Mouse (Mus musculus) G1E (cell line): Measurements from ENCODE around the gene Acat2. TPM values are rescaled to one million over a fixed set of nuclear protein-coding genes. Genes with fewer than 3 reads are reported as not detected.

Source experiments
- ATAC-seq: 2 replicates; pipeline ENCODE4 v1.8.0; 2016; ENCODE audit warnings: mild to moderate bottlenecking; ENCODE audit not compliant: insufficient number of reproducible peaks, poor library complexity, low FRiP score, severe bottlenecking; ENCODE audit errors: extremely low read depth
- DNase-seq: peaks from one replicate; pipeline ENCODE4 v3.0.0; 2012; ENCODE audit warnings: low spot score
- H3K27me3 ChIP-seq: 2 replicates; pipeline ENCODE4 v1.6.1; 2012; ENCODE audit warnings: mild to moderate bottlenecking, low read length, inconsistent platforms; ENCODE audit not compliant: insufficient read depth
- H3K36me3 ChIP-seq: replicated peaks from 2 replicates; pipeline ENCODE3; 2012; ENCODE audit warnings: mild to moderate bottlenecking, inconsistent platforms
- H3K4me1 ChIP-seq: 2 replicates; pipeline ENCODE4 v1.6.1; 2012; ENCODE audit warnings: low read depth, low read length, inconsistent platforms, mixed read lengths; ENCODE audit not compliant: insufficient read depth
- H3K4me3 ChIP-seq: 2 replicates; pipeline ENCODE4 v1.5.1; 2012; ENCODE audit warnings: low read depth, mild to moderate bottlenecking, inconsistent platforms, low read length, moderate library complexity, mixed read lengths
- H3K9me3 ChIP-seq: replicated peaks from 2 replicates; pipeline ENCODE4 v1.6.1; 2012; ENCODE audit warnings: inconsistent platforms
- CTCF ChIP-seq: IDR thresholded peaks from 2 replicates; pipeline ENCODE4 v1.5.1; 2012; ENCODE audit warnings: low read depth, low read length, inconsistent platforms, mixed read lengths
- GATA1 ChIP-seq: IDR thresholded peaks from 2 replicates; pipeline ENCODE4 v1.6.1; 2012; ENCODE audit warnings: borderline replicate concordance, low read length, inconsistent platforms, mixed read lengths
- GATA2 ChIP-seq: IDR thresholded peaks from 2 replicates; pipeline ENCODE4 v1.6.1; 2012; ENCODE audit warnings: low read depth, low read length, inconsistent platforms, borderline replicate concordance
- POLR2AphosphoS5 ChIP-seq: IDR thresholded peaks from 2 replicates; pipeline ENCODE4 v1.6.1; 2012; ENCODE audit warnings: low read depth, low read length, inconsistent platforms; ENCODE audit not compliant: insufficient replicate concordance
- TAL1 ChIP-seq: conservative IDR thresholded peaks from 2 replicates; pipeline ENCODE4 v1.6.1; 2012; ENCODE audit warnings: low read depth, low read length, inconsistent platforms, mixed read lengths
- polyA plus RNA-seq: library from polyadenylated mRNA; stranded (reverse); fragments of >175 nt; gene quantifications from 2 replicates; pipeline ENCODE4 v1.2.3, GENCODE M21; 2012
- total RNA-seq, 2 experiments: library from RNA; stranded (forward) in 1 of 2; stranded (reverse) in 1 of 2; fragments of 200-1000 nt in 1 of 2; fragments of >200 nt in 1 of 2; fragmentation: Nextera tagmentation in 1 of 2; gene quantifications; 2 replicates each; pipeline ENCODE4 v1.2.3; 2014 to 2017

Acat2 gene
- total and polyA plus RNA-seq, 3 experiments = 14.4 to 98.6 (median 36.6) TPM

DNA sequence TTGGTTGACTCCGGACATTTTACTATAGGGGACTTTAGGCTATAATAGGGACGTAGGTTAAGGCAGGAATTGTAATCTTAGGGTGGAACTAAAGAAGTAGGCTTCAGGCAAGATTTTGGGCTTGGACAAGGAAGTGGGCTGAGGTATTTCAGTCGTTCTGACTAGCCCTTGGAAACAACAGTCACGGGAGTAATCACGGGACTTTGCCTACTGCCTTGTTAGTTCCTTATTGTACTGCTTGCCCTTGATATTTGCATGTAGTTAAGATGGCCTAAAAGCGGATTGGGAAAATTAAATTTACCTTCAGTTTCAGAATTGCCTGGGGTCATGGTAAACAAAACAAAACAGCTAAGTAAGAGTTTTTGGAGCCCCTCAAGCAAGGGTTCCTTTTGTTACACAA, 38.5 kb upstream of the Acat2 start:
- DNase-seq (no peak), ATAC-seq (no peak)
- peaks cover 6% of the 10 kb centered on the region for H3K36me3 ChIP-seq
- no peaks in the 10 kb centered on the region for H3K27me3 ChIP-seq
- H3K4me3 ChIP-seq = no peak overlapping the region
- TF ChIP-seq POLR2AphosphoS5 (no peak), TAL1 (no peak), CTCF (no peak), GATA2 (no peak), GATA1 (no peak)
- peaks cover 7% of the 10 kb centered on the region for H3K4me1 ChIP-seq
- H3K9me3 ChIP-seq = no peaks in the 10 kb centered on the region

DNA sequence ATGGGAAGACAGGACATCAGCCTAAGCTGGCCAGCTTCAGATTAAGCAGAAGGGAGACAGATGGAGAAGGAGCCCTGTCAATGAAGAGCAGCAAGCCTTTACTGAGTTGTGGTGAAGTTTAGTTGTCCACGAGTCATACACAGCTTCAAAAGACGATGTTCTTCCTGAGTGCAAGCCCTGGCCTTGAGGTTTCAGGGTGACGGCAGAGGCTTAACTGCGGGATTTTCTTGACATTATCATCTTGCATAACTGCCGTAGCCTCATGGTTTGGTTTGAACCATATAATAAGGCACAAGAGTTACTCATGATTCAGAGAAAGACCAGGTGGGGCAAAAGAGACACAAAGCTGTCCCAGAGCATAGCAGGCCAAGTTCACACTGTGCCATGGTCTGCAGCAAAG, 37.3 kb upstream of the Acat2 start:
- Histone ChIP-seq H3K4me3 (no peak overlapping the region), H3K4me1 (peaks cover 9% of the 10 kb centered on the region), H3K9me3 (no peaks in the 10 kb centered on the region), H3K27me3 (no peaks in the 10 kb centered on the region), H3K36me3 (peaks cover 6% of the 10 kb centered on the region)
- no peak for TF ChIP-seq CTCF
- no peak for TF ChIP-seq POLR2AphosphoS5
- DNase-seq (no peak), ATAC-seq (no peak)

DNA sequence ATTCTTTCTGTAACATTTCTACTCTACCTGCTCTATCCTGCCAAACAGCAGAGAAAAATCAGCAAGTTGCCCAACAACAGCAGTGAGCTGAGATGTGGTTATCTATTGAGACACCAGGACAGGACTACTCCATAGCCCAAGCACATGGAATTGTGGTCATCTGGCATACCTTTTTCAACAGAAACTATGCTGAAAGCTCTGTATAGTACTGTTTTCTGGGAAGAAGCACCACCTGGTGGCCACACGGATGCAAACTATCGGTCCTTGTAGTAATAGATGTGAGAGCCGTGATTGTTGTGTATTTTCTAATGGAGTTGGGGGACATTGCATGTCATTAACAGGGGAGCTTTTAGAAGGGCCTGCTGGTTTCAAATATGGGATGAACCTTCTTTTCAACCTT, 35.8 kb upstream of the Acat2 start:
- Histone ChIP-seq H3K4me3 (no peak overlapping the region), H3K36me3 (peaks cover 6% of the 10 kb centered on the region), H3K27me3 (no peaks in the 10 kb centered on the region), H3K9me3 (no peaks in the 10 kb centered on the region), H3K4me1 (peaks cover 9% of the 10 kb centered on the region)
- no peak for ATAC-seq
- TF ChIP-seq TAL1 (no peak), CTCF (0 out of 2 replicates have a peak, but pooled peaks have one; percentile 7)
- no peak for DNase-seq

DNA sequence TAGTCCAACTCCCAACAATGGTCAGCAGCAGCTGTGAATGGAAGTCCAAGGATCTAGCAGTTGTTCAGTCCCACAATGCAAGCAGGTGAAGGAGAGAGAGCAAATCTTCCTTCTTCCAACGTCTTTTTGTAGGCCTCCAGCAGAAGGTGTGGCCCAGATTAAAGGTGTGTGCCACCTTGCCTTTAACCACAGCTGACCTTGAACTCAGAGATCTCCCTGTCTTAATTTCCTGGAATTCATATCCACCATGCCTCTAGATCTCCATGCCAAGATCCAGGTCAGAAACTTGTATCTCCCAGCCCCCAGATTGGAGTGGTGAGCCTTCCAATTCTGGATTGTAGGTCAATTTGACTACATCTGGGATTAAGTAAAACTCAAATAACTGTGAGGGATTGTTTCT, 33.5 kb upstream of the Acat2 start, which contains the start of gene Wtap:
TSS of gene Wtap (minus strand) at position 101 of the 400 bp plus-strand sequence.
- Histone ChIP-seq H3K4me1 (peaks cover 14% of the 10 kb centered on the region), H3K36me3 (peaks cover 6% of the 10 kb centered on the region), H3K4me3 (peak within 1 kb of the TSS; percentile 91), H3K27me3 (no peaks in the 10 kb centered on the region), H3K9me3 (no peaks in the 10 kb centered on the region)
- DNase-seq = no peak
- TF ChIP-seq GATA2 (no peak), TAL1 (no peak), POLR2AphosphoS5 (no peak), GATA1 (no peak), CTCF (no peak)
- no peak for ATAC-seq

DNA sequence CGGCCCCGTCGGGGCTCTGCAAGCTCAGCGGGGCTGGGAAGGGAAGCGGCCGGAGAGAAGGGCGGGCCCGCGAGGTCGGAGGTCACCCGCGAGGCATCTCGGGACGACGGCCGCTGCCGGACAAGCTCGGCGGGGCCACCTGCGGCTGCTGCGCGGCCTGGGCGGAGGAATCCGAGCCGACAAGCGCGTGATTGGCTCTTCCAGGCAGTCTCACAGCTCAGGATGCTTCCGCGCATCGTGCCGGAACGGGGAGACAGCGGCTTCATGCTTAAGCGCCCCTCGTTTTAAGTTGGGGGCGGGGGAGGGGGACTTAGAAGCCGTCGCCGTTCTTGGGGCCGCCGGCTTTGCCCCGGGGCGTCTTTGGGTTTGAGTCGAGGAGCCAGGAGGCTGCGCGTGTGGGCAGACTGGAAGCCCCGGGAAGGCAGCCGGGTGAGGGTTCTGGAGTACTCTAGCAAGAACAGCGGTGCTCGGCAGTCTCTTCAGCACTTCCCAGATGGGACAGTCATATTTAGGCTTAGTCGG, 32.0 kb upstream of the Acat2 start:
- Histone ChIP-seq H3K4me1 (peaks cover 27% of the 10 kb centered on the region), H3K27me3 (no peaks in the 10 kb centered on the region), H3K4me3 (peak overlapping the region; percentile 91), H3K9me3 (no peaks in the 10 kb centered on the region), H3K36me3 (peaks cover 13% of the 10 kb centered on the region)
- no peak for TF ChIP-seq GATA1
- no peak for TF ChIP-seq TAL1
- no peak for TF ChIP-seq GATA2
- no peak for TF ChIP-seq POLR2AphosphoS5
- no peak for TF ChIP-seq CTCF
- ATAC-seq (peak; percentile 62), DNase-seq (peak; percentile 81)

DNA sequence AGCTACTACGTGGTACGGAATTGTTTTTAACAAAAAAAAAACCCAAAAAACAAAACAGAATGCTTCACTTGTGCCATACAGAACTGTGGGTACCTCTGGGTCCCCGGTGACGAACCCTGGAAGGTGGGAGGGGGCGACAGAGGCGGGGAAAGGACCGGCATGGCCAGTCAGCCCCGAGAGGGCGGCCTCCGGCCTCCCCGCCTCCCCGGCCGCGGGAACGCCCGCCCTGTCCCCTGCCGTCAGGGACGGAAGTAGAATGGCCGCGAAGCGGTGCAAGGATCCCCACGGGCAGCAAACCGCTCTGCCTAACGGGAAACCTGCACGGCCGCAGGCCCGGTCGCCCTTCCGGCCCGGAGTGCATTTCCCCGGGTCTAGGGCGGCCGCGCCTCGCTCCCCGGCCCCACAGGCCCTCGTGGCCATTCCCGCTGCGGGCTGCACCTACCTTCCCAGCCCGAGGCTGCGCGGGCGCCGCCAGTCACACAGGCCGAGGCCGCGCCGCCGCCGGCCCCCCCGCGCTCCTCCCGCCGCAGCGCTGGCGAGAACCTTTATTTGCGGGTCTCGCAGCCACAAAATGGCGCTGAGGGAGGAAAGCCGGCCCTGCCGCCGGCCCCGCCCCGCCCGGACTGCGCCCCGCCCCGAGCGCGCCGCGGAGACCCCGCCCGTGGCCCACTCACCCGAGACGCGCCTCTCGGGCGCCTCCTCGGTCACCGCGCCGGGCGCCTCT, 31.2 kb upstream of the Acat2 start:
- Histone ChIP-seq H3K27me3 (no peaks in the 10 kb centered on the region), H3K9me3 (no peaks in the 10 kb centered on the region), H3K4me1 (peaks cover 29% of the 10 kb centered on the region), H3K4me3 (peak overlapping the region; percentile 91), H3K36me3 (peaks cover 10% of the 10 kb centered on the region)
- DNase-seq (peak; percentile 81), ATAC-seq (peak; percentile 68)
- no peak for TF ChIP-seq TAL1
- no peak for TF ChIP-seq CTCF
- no peak for TF ChIP-seq POLR2AphosphoS5
- TF ChIP-seq GATA1 = no peak
- no peak for TF ChIP-seq GATA2
